ENCODE assay signal across 8 mouse cellular contexts in the genomic region with DNA sequence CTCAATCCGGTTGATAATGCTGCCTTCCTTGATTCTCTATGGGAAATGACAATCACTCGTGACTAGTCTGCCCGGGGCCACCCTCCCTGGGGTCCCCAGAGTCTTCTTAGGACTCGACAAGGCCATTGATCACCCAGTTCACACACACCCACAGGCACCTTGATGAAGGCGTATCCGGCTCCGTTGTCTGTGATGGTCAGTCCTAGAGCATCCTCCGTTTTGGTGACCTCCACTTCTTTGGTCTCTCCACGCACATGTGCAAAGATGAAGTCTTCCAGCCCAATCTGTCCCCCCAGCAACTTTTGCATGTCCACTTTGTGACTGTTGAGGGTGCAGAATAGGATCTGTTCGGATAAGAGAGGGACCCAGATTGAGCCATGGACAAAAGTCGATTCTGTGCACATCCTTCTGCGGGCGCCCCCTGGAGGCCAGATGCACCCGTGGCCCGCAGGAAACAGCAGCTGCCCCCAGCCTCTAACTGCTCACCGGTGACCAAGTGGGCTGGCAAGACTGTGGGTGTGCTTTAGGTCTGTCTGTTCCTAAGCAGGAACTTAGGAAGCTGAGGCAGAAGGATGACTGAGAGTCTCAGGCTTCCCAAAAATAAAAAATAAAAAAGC. TPM values are rescaled to one million over a fixed set of nuclear protein-coding genes. Genes with fewer than 3 reads are reported as not detected.
DNase-seq lines count a peak whose midpoint lies in the region; ATAC-seq and TF ChIP-seq lines count a peak whose summit lies in the region.

No protein-coding gene starts in this region.

- H3K36me3 ChIP-seq in heart, embryonic 10.5 days = peaks cover 12% of the 10 kb centered on the region
- H3K36me3 ChIP-seq in kidney, adult 2 months (ENCODE audit: control insufficient read depth, insufficient read depth, low read length) = no peaks in the 10 kb centered on the region

- H3K4me1 ChIP-seq in heart, embryonic 10.5 days = peaks cover 39% of the 10 kb centered on the region
- no peaks in the 10 kb centered on the region for H3K4me1 ChIP-seq in kidney, adult 2 months (ENCODE audit: control insufficient read depth, insufficient read depth, low read length)

- no peak overlapping the region for H3K27ac ChIP-seq in heart, embryonic 10.5 days
- no peak overlapping the region for H3K27ac ChIP-seq in kidney, adult 2 months (ENCODE audit: insufficient read depth, low read depth, low read length)

- peak; percentile 66 to 90 for DNase-seq in heart, adult 18-20 months
- DNase-seq in heart, embryonic 10.5 days (ENCODE audit: low spot score) = no peak
- peak; percentile 75 for DNase-seq in urinary bladder, postnatal 25 days (ENCODE audit: low spot score)
- DNase-seq in urinary bladder, postnatal 10 days (ENCODE audit: low spot score) = no peak
- peak; percentile 77 to 86 for DNase-seq in cerebellum, postnatal 14 days
- DNase-seq in kidney, adult 2 months = peak; percentile 74
- DNase-seq in urinary bladder, postnatal 4 days (ENCODE audit: low spot score in 2 of 2) = peak; percentile 61 to 82

- H3K9me3 ChIP-seq in heart, embryonic 10.5 days = no peaks in the 10 kb centered on the region

- TF ChIP-seq POLR2A in kidney, adult 2 months (IDR thresholded peaks at IDR 0.05; ENCODE audit: low read depth, low read length) = no peak

- H3K4me3 ChIP-seq in heart, embryonic 10.5 days = no peak overlapping the region
- no peak overlapping the region for H3K4me3 ChIP-seq in kidney, adult 2 months (ENCODE audit: insufficient read depth, low read depth, low read length)

- ATAC-seq in megakaryocyte, adult 5-6 weeks (ENCODE audit: poor library complexity, severe bottlenecking) = peak; percentile 76

- peak; percentile 69 for TF ChIP-seq CTCF in kidney, adult 2 months (conservative IDR thresholded peaks at IDR 0.05; ENCODE audit: insufficient read depth, insufficient read length, low read depth, low read length)

- 29% methylated on average over 16 of the region's 16 CpGs for WGBS in heart, embryonic 10.5 days
- 39% methylated on average over 16 of the region's 16 CpGs for WGBS in kidney, adult 2 months

- H3K27me3 ChIP-seq in heart, embryonic 10.5 days (ENCODE audit: insufficient read depth, poor library complexity, severe bottlenecking) = peaks cover 86% of the 10 kb centered on the region
- H3K27me3 ChIP-seq in kidney, adult 2 months (replicated peaks; ENCODE audit: control insufficient read depth, insufficient read depth, low read length) = no peaks in the 10 kb centered on the region

RNA-seq across cellular contexts. Expression of gene Gipc3, which starts 1.6 kb away (rescaled TPM):
- total RNA-seq in heart, adult 18-20 months (2021) = 1 to 10 TPM; 3.4 to 4.7 TPM
- polyA plus RNA-seq in heart, embryonic 10.5 days (2016; fragmentation: Nextera tagmentation; extraction: Ambion mirVana) = not detected in 2 replicates
- polyA plus RNA-seq in kidney, adult 2 months (2012; rRNA removed) = 1.4 and 1.5 TPM in 2 replicates
- total RNA-seq in megakaryocyte, adult 5-6 weeks (2015) = not detected in 2 replicates
- total RNA-seq in megakaryocyte, adult 5-6 weeks (2017) = not detected in 2 replicates

RNA-seq across cellular contexts. Expression of gene Hmg20b, which starts 8.8 kb away (rescaled TPM):
- total RNA-seq in heart, adult 18-20 months (2021) = 10 to 100 TPM; 57.1 to 62.2 TPM
- polyA plus RNA-seq in heart, embryonic 10.5 days (2016; fragmentation: Nextera tagmentation; extraction: Ambion mirVana) = 100 and 109 TPM in 2 replicates
- polyA plus RNA-seq in kidney, adult 2 months (2012; rRNA removed) = 66.4 and 82.1 TPM in 2 replicates
- 27.4 and 33.0 TPM in 2 replicates for total RNA-seq in megakaryocyte, adult 5-6 weeks (2015)
- 18.1 and 24.5 TPM in 2 replicates for total RNA-seq in megakaryocyte, adult 5-6 weeks (2017)

RNA-seq across cellular contexts. Expression of gene Tbxa2r, which starts 12.9 kb away (rescaled TPM):
- 1 to 10 TPM; 2.5 to 2.7 TPM for total RNA-seq in heart, adult 18-20 months (2021)
- polyA plus RNA-seq in heart, embryonic 10.5 days (2016; fragmentation: Nextera tagmentation; extraction: Ambion mirVana) = 10.8 and 15.6 TPM in 2 replicates
- polyA plus RNA-seq in kidney, adult 2 months (2012; rRNA removed) = 16.6 and 21.7 TPM in 2 replicates
- 0.34 and 0.85 TPM in 2 replicates for total RNA-seq in megakaryocyte, adult 5-6 weeks (2015)
- 0.07 and 0.28 TPM in 2 replicates for total RNA-seq in megakaryocyte, adult 5-6 weeks (2017)

RNA-seq across cellular contexts. Expression of gene Mfsd12, which starts 15.8 kb away (rescaled TPM):
- total RNA-seq in heart, adult 18-20 months (2021) = 10 to 100 TPM; 11.0 to 12.7 TPM
- 10.3 and 12.8 TPM in 2 replicates for polyA plus RNA-seq in heart, embryonic 10.5 days (2016; fragmentation: Nextera tagmentation; extraction: Ambion mirVana)
- 23.4 and 28.1 TPM in 2 replicates for polyA plus RNA-seq in kidney, adult 2 months (2012; rRNA removed)
- total RNA-seq in megakaryocyte, adult 5-6 weeks (2015) = 4.1 and 4.6 TPM in 2 replicates
- total RNA-seq in megakaryocyte, adult 5-6 weeks (2017) = 7.4 TPM in 2 replicates

RNA-seq across cellular contexts. Expression of gene Cactin, which starts 20.5 kb away (rescaled TPM):
- total RNA-seq in heart, adult 18-20 months (2021) = 10 to 100 TPM; 14.6 to 15.8 TPM
- polyA plus RNA-seq in heart, embryonic 10.5 days (2016; fragmentation: Nextera tagmentation; extraction: Ambion mirVana) = 37.2 and 51.6 TPM in 2 replicates
- 23.7 and 24.5 TPM in 2 replicates for polyA plus RNA-seq in kidney, adult 2 months (2012; rRNA removed)
- total RNA-seq in megakaryocyte, adult 5-6 weeks (2015) = 4.5 and 7.4 TPM in 2 replicates
- total RNA-seq in megakaryocyte, adult 5-6 weeks (2017) = 16.2 and 20.6 TPM in 2 replicates

Comparison
In these comparisons a context has a peak if more than half of its experiments do, and no peak if none do; other contexts are left out.
1. DNase-seq: peak in heart, adult 18-20 months (2 of 2), urinary bladder, postnatal 25 days (single experiment), cerebellum, postnatal 14 days (2 of 2), kidney, adult 2 months (single experiment) and urinary bladder, postnatal 4 days (2 of 2); none in heart, embryonic 10.5 days (single experiment) and urinary bladder, postnatal 10 days (single experiment).
2. RNA of gene Gipc3, which starts 1.6 kb away (total RNA-seq): 3.4 to 4.7 TPM in heart, adult 18-20 months; not detected in megakaryocyte, adult 5-6 weeks; every median in the first group is over 4 times any median in the second.